Mouse (Mus musculus) intestine, embryonic 14.5 days (tissue): ENCODE results near the gene Ifitm7. TPM values are rescaled to one million over a fixed set of nuclear protein-coding genes. Genes with fewer than 3 reads are reported as not detected.
A peak's percentile ranks its signal among the peaks of the same experiment; 100 is the strongest.

Experiments used
- ATAC-seq: fragments of 200-750 bp; cut with Nextera tagmentation; replicated peaks from 2 replicates; pipeline ENCODE4 v1.8.0; 2017; ENCODE audit warnings: low read depth, moderate number of reproducible peaks, moderate TSS enrichment, moderate library complexity; ENCODE audit not compliant: low FRiP score, low TSS enrichment
- DNase-seq: peaks from one replicate; pipeline ENCODE4 v3.0.0-alpha.2; 2018; ENCODE audit warnings: low spot score
- H3K27ac ChIP-seq: fragments of 300-500 bp; sonication (generic); 2 replicates; pipeline ENCODE4 v1.5.1; 2014; ENCODE audit warnings: low read depth, mild to moderate bottlenecking, control low read depth
- H3K27me3 ChIP-seq: fragments of 300-500 bp; sonication (generic); replicated peaks from 2 replicates; pipeline ENCODE4 v1.6.1; 2014; ENCODE audit warnings: low read length, control low read depth; ENCODE audit not compliant: control insufficient read depth, insufficient read depth
- H3K36me3 ChIP-seq: fragments of 300-500 bp; sonication (generic); 2 replicates; pipeline ENCODE4 v1.6.1; 2014; ENCODE audit warnings: low read length, control low read depth; ENCODE audit not compliant: control insufficient read depth, insufficient read depth
- H3K4me1 ChIP-seq: fragments of 300-500 bp; sonication (generic); replicated peaks from 2 replicates; pipeline ENCODE4 v1.6.1; 2014; ENCODE audit warnings: low read length, control low read depth, mixed read lengths; ENCODE audit not compliant: control insufficient read depth, insufficient read depth
- H3K4me2 ChIP-seq: fragments of 300-500 bp; sonication (generic); 2 replicates; pipeline ENCODE4 v1.6.1; 2014; ENCODE audit warnings: low read length
- H3K4me3 ChIP-seq: fragments of 300-500 bp; sonication (generic); 2 replicates; pipeline ENCODE4 v1.5.1; 2014; ENCODE audit warnings: low read depth, low read length, control low read depth, mixed read lengths
- H3K9ac ChIP-seq: fragments of 300-500 bp; sonication (generic); 2 replicates; pipeline ENCODE4 v1.6.1; 2014; ENCODE audit warnings: mild to moderate bottlenecking, low read length
- H3K9me3 ChIP-seq: fragments of 300-500 bp; sonication (generic); 2 replicates; pipeline ENCODE4 v1.6.1; 2016; ENCODE audit warnings: low read length, control low read depth; ENCODE audit not compliant: control insufficient read depth
- WGBS: fragments of 180-500 bp; shearing (Covaris S2); extraction: QIAGEN DNeasy Blood & Tissue Kit; methylation state at CpG from one replicate; pipeline ENCODE4 v1.1.7; 2014; 5-methylcytosine and 5-hydroxymethylcytosine counted together
- polyA plus RNA-seq: library from polyadenylated mRNA; unstranded; fragments of >200 nt; fragmentation: Nextera tagmentation; extraction: Ambion mirVana; gene quantifications from 2 replicates; pipeline ENCODE4 v1.2.1, GENCODE M21; 2014

The Ifitm7 gene
- polyA plus RNA-seq, 1 experiment from 2014 or later, result not detected

- H3K4me2 ChIP-seq, result no peak overlapping the region
- 80% methylated on average over 3 of the region's 3 CpGs for WGBS
- no peaks in the 10 kb centered on the region for H3K9me3 ChIP-seq
- no peaks in the 10 kb centered on the region for H3K4me1 ChIP-seq
- no peak for DNase-seq
- H3K4me3 ChIP-seq, result no peak overlapping the region
- no peaks in the 10 kb centered on the region for H3K27me3 ChIP-seq
- no peak overlapping the region for H3K9ac ChIP-seq
- no peak for ATAC-seq
- H3K36me3 ChIP-seq, result no peaks in the 10 kb centered on the region
- H3K27ac ChIP-seq, result no peak overlapping the region
These were observed 35.4 kb downstream of the Ifitm7 start for GRCm38 (mm10) chr16:13951245-13951644.

GRCm38 (mm10) chr16:13946306-13946705 is 40.4 kb downstream of the Ifitm7 start:
- Histone ChIP-seq H3K4me1 (0 out of 2 replicates have a peak, but pooled peaks cover 2% of the 10 kb centered on the region), H3K4me3 (no peak overlapping the region), H3K27me3 (peaks cover 6% of the 10 kb centered on the region; the same call in 1 of the 2 replicates), H3K4me2 (no peak overlapping the region), H3K9ac (no peak overlapping the region), H3K36me3 (no peaks in the 10 kb centered on the region), H3K27ac (no peak overlapping the region), H3K9me3 (no peaks in the 10 kb centered on the region)
- WGBS, result 90% methylated on average over 1 of the region's 1 CpGs
- ATAC-seq (no peak), DNase-seq (no peak)

GRCm38 (mm10) chr16:13945153-13945552 is 41.5 kb downstream of the Ifitm7 start:
- Histone ChIP-seq H3K9ac (no peak overlapping the region), H3K4me3 (no peak overlapping the region), H3K9me3 (no peaks in the 10 kb centered on the region), H3K4me2 (no peak overlapping the region), H3K4me1 (peaks cover 2% of the 10 kb centered on the region; the same call in 1 of the 2 replicates), H3K27ac (no peak overlapping the region), H3K27me3 (peaks cover 10% of the 10 kb centered on the region; the same call in 1 of the 2 replicates), H3K36me3 (no peaks in the 10 kb centered on the region)
- ATAC-seq (no peak), DNase-seq (no peak)
- WGBS, result 76% methylated on average over 4 of the region's 4 CpGs

- Histone ChIP-seq H3K36me3 (no peaks in the 10 kb centered on the region), H3K27me3 (peaks cover 10% of the 10 kb centered on the region; the same call in 1 of the 2 replicates), H3K4me3 (no peak overlapping the region), H3K4me1 (peaks cover 2% of the 10 kb centered on the region; the same call in 1 of the 2 replicates), H3K9me3 (no peaks in the 10 kb centered on the region), H3K9ac (no peak overlapping the region), H3K4me2 (no peak overlapping the region), H3K27ac (no peak overlapping the region)
- no peak for DNase-seq
- ATAC-seq, result no peak
- WGBS, result 77% methylated on average over 5 of the region's 5 CpGs
These were observed 41.9 kb downstream of the Ifitm7 start for GRCm38 (mm10) chr16:13944752-13945151.

DNA sequence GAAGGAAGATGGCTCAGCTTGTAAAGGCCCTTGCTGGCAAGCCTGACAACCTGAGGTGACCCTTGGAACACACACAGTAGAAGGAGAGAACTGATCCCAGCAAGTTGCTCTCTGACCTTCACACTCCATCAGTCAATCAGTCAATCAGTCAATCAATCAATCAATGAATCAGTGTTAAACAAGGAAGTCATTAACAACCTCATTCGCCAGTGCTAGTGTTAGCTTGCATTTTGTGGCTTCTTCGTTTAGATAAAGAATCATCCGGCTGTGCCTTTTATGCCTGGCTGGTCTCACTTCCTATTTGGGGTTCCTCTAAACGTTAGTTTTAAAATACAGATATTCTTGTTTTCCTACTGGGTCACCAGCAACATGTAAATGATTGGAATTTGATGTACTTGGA is 42.5 kb downstream of the Ifitm7 start:
- no peak for DNase-seq

DNA sequence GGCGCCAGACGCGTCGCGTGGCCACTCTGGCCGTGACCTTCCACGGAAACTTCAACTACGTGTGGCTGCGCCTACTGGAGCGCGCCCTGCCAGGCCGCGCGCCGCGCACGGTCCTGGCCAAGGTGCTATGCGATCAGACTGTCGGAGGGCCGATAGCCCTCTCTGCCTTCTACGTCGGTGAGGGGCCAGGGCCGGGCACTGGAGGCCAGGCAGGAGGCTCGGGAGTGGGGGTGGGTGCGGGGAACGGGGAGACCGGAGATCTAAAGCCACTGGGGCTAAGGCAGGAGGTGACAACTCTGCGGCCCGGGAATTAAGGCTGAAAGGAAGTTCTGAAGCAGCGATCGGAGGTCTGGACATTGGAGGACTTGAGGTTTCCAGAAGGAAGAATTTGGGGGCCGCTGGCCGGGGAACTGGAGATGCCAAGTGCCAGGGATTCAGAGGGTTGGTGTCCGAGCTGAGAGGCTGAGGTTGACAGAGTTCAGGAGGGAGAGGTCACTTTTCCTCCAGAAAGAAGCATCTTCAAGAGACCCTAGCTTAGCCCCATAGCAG is 45.8 kb downstream of the Ifitm7 start:
- peak; percentile 67 for DNase-seq
- 3% methylated on average over 34 of the region's 34 CpGs for WGBS

More for the DNA sequence above, 42.5 kb downstream of the Ifitm7 start:
- peaks cover 10% of the 10 kb centered on the region; the same call in 1 of the 2 replicates for H3K27me3 ChIP-seq
- H3K9ac ChIP-seq, result no peak overlapping the region
- H3K4me2 ChIP-seq, result no peak overlapping the region
- H3K27ac ChIP-seq, result no peak overlapping the region
- H3K36me3 ChIP-seq, result no peaks in the 10 kb centered on the region
- ATAC-seq, result no peak
- WGBS, result 40% methylated on average over 4 of the region's 4 CpGs
- H3K4me3 ChIP-seq, result no peak overlapping the region
- no peaks in the 10 kb centered on the region for H3K9me3 ChIP-seq
- H3K4me1 ChIP-seq, result peaks cover 2% of the 10 kb centered on the region; the same call in 1 of the 2 replicates

DNA sequence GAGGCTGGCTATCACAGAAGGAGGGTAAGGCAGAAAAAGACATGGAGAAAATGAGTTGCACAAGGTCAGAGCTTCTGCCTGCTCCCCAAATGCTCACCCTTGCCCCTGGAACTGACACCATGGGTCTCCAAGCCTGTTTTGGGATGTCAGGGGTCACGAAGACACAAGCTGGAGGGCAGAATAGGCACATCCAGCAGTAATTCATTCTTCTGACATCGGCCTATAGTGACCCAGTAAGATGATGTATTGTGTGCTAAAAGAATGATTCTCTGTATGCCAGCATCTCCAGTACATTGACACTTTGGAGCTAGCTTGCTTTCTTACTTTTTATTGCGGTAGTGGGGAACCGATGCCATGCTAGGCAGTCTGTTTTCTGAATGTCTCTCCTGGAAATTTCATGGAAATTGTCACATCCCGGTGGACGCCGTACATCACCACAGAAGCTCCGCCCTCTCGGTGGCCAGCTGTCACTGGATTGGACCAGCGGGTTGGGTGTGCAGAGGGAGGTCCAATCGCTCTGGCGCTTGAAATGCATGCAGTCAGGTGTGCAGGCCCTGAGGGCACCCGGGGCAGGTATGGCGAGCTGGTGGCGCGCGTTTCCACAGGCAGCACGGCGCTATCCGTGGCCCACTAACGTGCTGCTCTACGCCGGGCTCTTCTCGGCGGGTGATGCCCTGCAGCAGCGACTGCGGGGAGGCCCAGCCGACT is 46.4 kb downstream of the Ifitm7 start:
- Histone ChIP-seq H3K27me3 (peaks cover 10% of the 10 kb centered on the region; the same call in 1 of the 2 replicates), H3K4me3 (peak overlapping the region; percentile 60), H3K9me3 (no peaks in the 10 kb centered on the region), H3K4me2 (peak overlapping the region; percentile 99), H3K4me1 (peaks cover 2% of the 10 kb centered on the region; the same call in 1 of the 2 replicates), H3K27ac (no peak overlapping the region), H3K36me3 (no peaks in the 10 kb centered on the region), H3K9ac (peak overlapping the region; percentile 55)
- 6% methylated on average over 28 of the region's 28 CpGs for WGBS
- DNase-seq (peak; percentile 73), ATAC-seq (peak; percentile 98)

More for the DNA sequence above, 45.8 kb downstream of the Ifitm7 start:
- no peaks in the 10 kb centered on the region for H3K36me3 ChIP-seq
- peaks cover 2% of the 10 kb centered on the region; the same call in 1 of the 2 replicates for H3K4me1 ChIP-seq
- peak; percentile 82 for ATAC-seq
- peak overlapping the region; percentile 55 for H3K9ac ChIP-seq
- H3K4me3 ChIP-seq, result peak overlapping the region; percentile 60
- H3K27ac ChIP-seq, result no peak overlapping the region
- peak overlapping the region; percentile 99 for H3K4me2 ChIP-seq
- H3K27me3 ChIP-seq, result peaks cover 10% of the 10 kb centered on the region; the same call in 1 of the 2 replicates
- no peaks in the 10 kb centered on the region for H3K9me3 ChIP-seq
